Mouse (Mus musculus) limb, embryonic 11.5 days (tissue): ENCODE data around the gene Id3. TPM values are rescaled to one million over a fixed set of nuclear protein-coding genes. Genes with fewer than 3 reads are reported as not detected.
A peak's percentile ranks its signal among the peaks of the same experiment; 100 is the strongest.

Source experiments
- ATAC-seq: fragments of 200-750 bp; cut with Nextera tagmentation; 2 replicates; pipeline ENCODE4 v1.8.0; 2017; ENCODE audit warnings: low read depth; ENCODE audit not compliant: insufficient number of reproducible peaks, low FRiP score, low TSS enrichment
- DNase-seq: peaks from one replicate; pipeline ENCODE4 v3.0.0-alpha.2; 2015; ENCODE audit warnings: low spot score
- H3K27ac ChIP-seq: fragments of 300-500 bp; sonication (generic); replicated peaks from 2 replicates; pipeline ENCODE4 v1.5.1; 2014; ENCODE audit warnings: low read depth, mild to moderate bottlenecking, low read length
- H3K27me3 ChIP-seq: fragments of 300-500 bp; sonication (generic); 2 replicates; pipeline ENCODE4 v1.6.1; 2014; ENCODE audit warnings: mild to moderate bottlenecking, low read length, mixed read lengths; ENCODE audit not compliant: control insufficient read depth, insufficient read depth
- H3K36me3 ChIP-seq: fragments of 300-500 bp; sonication (generic); 2 replicates; pipeline ENCODE4 v1.6.1; 2014; ENCODE audit warnings: mild to moderate bottlenecking, low read length, moderate library complexity, mixed read lengths; ENCODE audit not compliant: control insufficient read depth, insufficient read depth
- H3K4me1 ChIP-seq: fragments of 300-500 bp; sonication (generic); 2 replicates; pipeline ENCODE4 v1.6.1; 2014; ENCODE audit warnings: low read length, mixed read lengths; ENCODE audit not compliant: control insufficient read depth, insufficient read depth
- H3K4me2 ChIP-seq: fragments of 300-500 bp; sonication (generic); 2 replicates; pipeline ENCODE4 v1.6.1; 2014; ENCODE audit warnings: low read depth, mild to moderate bottlenecking, moderate library complexity; ENCODE audit not compliant: severe bottlenecking
- H3K4me3 ChIP-seq: fragments of 300-500 bp; sonication (generic); 2 replicates; pipeline ENCODE4 v1.5.1; 2014; ENCODE audit warnings: low read depth, low read length
- H3K9ac ChIP-seq: fragments of 300-500 bp; sonication (generic); 2 replicates; pipeline ENCODE4 v1.6.1; 2014; ENCODE audit warnings: mild to moderate bottlenecking, low read length
- H3K9me3 ChIP-seq: fragments of 300-500 bp; sonication (generic); 2 replicates; pipeline ENCODE4 v1.6.1; 2016; ENCODE audit warnings: low read length; ENCODE audit not compliant: control insufficient read depth
- WGBS: fragments of 180-500 bp; shearing (Covaris S2); extraction: QIAGEN DNeasy Blood & Tissue Kit; methylation state at CpG from one replicate; pipeline ENCODE4 v1.1.7; 2014; 5-methylcytosine and 5-hydroxymethylcytosine counted together
- polyA plus RNA-seq: library from polyadenylated mRNA; unstranded; fragments of >200 nt; fragmentation: Nextera tagmentation; extraction: Ambion mirVana; gene quantifications from 2 replicates; pipeline ENCODE4 v1.2.1, GENCODE M21; 2014

Id3 gene
- polyA plus RNA-seq, 1 experiment from 2014 or later = 581 TPM

GRCm38 (mm10) chr4:136174216-136175193 is 31.2 kb downstream of the Id3 start:
- no peak for ATAC-seq
- no peaks in the 10 kb centered on the region for H3K27me3 ChIP-seq
- 77% methylated on average over 13 of the region's 13 CpGs for WGBS
- peak overlapping the region; percentile 99; the same call in 1 of the 2 replicates for H3K4me2 ChIP-seq
- no peaks in the 10 kb centered on the region for H3K36me3 ChIP-seq
- H3K4me1 ChIP-seq = peaks cover 19% of the 10 kb centered on the region
- H3K27ac ChIP-seq = no peak overlapping the region
- H3K9ac ChIP-seq = no peak overlapping the region
- no peaks in the 10 kb centered on the region for H3K9me3 ChIP-seq
- DNase-seq = no peak
- 0 out of 2 replicates have a peak overlapping the region, but pooled peaks have one; percentile 79 for H3K4me3 ChIP-seq

- Histone ChIP-seq H3K36me3 (no peaks in the 10 kb centered on the region), H3K9ac (no peak overlapping the region), H3K4me2 (0 out of 2 replicates have a peak overlapping the region, but pooled peaks have one; percentile 2), H3K4me3 (no peak overlapping the region), H3K27ac (no peak overlapping the region), H3K4me1 (peaks cover 19% of the 10 kb centered on the region), H3K27me3 (peaks cover 2% of the 10 kb centered on the region; the same call in 1 of the 2 replicates), H3K9me3 (no peaks in the 10 kb centered on the region)
- DNase-seq = no peak
- 69% methylated on average over 10 of the region's 10 CpGs for WGBS
- no peak for ATAC-seq
Observed at GRCm38 (mm10) chr4:136176022-136176552, 32.8 kb downstream of the Id3 start.

- no peak overlapping the region for H3K4me2 ChIP-seq
- ATAC-seq = no peak
- H3K4me1 ChIP-seq = peaks cover 19% of the 10 kb centered on the region
- H3K9ac ChIP-seq = no peak overlapping the region
- H3K9me3 ChIP-seq = no peaks in the 10 kb centered on the region
- no peaks in the 10 kb centered on the region for H3K36me3 ChIP-seq
- H3K27me3 ChIP-seq = peaks cover 2% of the 10 kb centered on the region; the same call in 1 of the 2 replicates
- no peak for DNase-seq
- H3K27ac ChIP-seq = no peak overlapping the region
- H3K4me3 ChIP-seq = no peak overlapping the region
- WGBS = 37% methylated on average over 8 of the region's 8 CpGs
Observed at GRCm38 (mm10) chr4:136177244-136177611, 33.9 kb downstream of the Id3 start.

GRCm38 (mm10) chr4:136177612-136178474 is 34.5 kb downstream of the Id3 start:
- Histone ChIP-seq H3K36me3 (no peaks in the 10 kb centered on the region), H3K4me2 (no peak overlapping the region), H3K9me3 (no peaks in the 10 kb centered on the region), H3K4me3 (peak overlapping the region; percentile 5; the same call in 1 of the 2 replicates), H3K27me3 (peaks cover 2% of the 10 kb centered on the region; the same call in 1 of the 2 replicates), H3K4me1 (peaks cover 19% of the 10 kb centered on the region), H3K27ac (no peak overlapping the region), H3K9ac (no peak overlapping the region)
- DNase-seq = no peak
- ATAC-seq = no peak
- WGBS = 73% methylated on average over 11 of the region's 11 CpGs

GRCm38 (mm10) chr4:136178475-136178921 is 35.2 kb downstream of the Id3 start:
- Histone ChIP-seq H3K27ac (no peak overlapping the region), H3K4me3 (no peak overlapping the region), H3K4me2 (no peak overlapping the region), H3K36me3 (no peaks in the 10 kb centered on the region), H3K9ac (no peak overlapping the region), H3K27me3 (peaks cover 2% of the 10 kb centered on the region; the same call in 1 of the 2 replicates), H3K9me3 (no peaks in the 10 kb centered on the region), H3K4me1 (peaks cover 16% of the 10 kb centered on the region)
- WGBS = 90% methylated on average over 12 of the region's 12 CpGs
- ATAC-seq = no peak
- DNase-seq = no peak

GRCm38 (mm10) chr4:136179456-136179855 is 36.2 kb downstream of the Id3 start:
- H3K4me2 ChIP-seq = no peak overlapping the region; the same call in 1 of the 2 replicates
- no peaks in the 10 kb centered on the region for H3K36me3 ChIP-seq
- H3K4me1 ChIP-seq = peaks cover 12% of the 10 kb centered on the region
- H3K9me3 ChIP-seq = no peaks in the 10 kb centered on the region
- H3K27me3 ChIP-seq = peaks cover 2% of the 10 kb centered on the region; the same call in 1 of the 2 replicates
- H3K27ac ChIP-seq = no peak overlapping the region
- H3K9ac ChIP-seq = no peak overlapping the region
- DNase-seq (no peak), ATAC-seq (no peak)
- whole genome bisulfite sequencing = 87% methylated on average over 7 of the region's 7 CpGs
- no peak overlapping the region for H3K4me3 ChIP-seq

- Histone ChIP-seq H3K27me3 (peaks cover 2% of the 10 kb centered on the region; the same call in 1 of the 2 replicates), H3K36me3 (no peaks in the 10 kb centered on the region), H3K4me2 (peak overlapping the region; percentile 35; the same call in 1 of the 2 replicates), H3K4me3 (peak overlapping the region; percentile 22), H3K9me3 (no peaks in the 10 kb centered on the region), H3K9ac (peak overlapping the region; percentile 24; the same call in 1 of the 2 replicates), H3K27ac (no peak overlapping the region), H3K4me1 (peaks cover 12% of the 10 kb centered on the region)
- DNase-seq (peak; percentile 96), ATAC-seq (0 out of 2 replicates have a peak, but pooled peaks have one; percentile 12)
- WGBS = 3% methylated on average over 15 of the region's 15 CpGs
Observed at GRCm38 (mm10) chr4:136179998-136180397, 36.7 kb downstream of the Id3 start.
